ENCODE assay signal across 8 mouse cellular contexts in the genomic region with DNA sequence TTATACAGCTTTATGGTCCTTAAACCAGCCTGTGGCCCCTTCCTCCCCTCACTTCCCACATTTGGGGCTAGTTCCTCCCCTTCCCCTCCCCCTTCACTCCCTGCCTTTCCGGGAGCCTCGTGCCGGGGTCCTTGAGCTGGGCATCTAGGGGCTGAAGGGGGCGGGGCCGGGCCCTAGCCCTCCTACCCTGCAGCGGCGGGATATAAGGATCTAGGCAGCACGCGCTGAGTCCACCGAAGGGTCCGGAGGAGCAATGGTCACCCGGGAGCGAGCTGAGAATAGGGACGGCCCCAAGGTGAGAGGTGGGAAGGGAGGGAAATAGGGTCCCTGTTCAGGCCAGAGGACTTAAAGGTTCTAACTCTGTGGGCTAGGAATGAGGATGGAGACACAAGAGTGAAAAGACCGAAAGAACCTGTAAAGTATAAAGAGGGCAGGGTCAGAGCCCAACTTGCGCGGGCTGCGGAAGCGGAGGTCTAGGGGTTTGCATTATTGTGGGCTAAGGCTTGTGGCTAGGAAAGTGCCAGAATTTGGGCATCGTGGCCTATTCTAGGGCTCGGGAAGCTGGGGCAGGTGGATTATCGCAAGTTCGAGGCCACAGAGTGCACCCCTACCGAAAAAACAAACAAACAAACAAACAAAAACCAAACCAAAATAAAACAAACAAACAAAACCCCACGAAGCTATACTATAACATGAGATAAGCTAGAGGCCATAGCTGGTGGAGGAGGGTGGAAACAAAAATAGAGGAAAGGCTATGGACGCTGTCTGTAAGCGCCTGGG. TPM values are rescaled to one million over a fixed set of nuclear protein-coding genes. Genes with fewer than 3 reads are reported as not detected.
DNase-seq lines count a peak whose midpoint lies in the region; ATAC-seq lines count a peak whose summit lies in the region.

A gene (plus strand): TSS at position 184 of the 780 bp plus-strand sequence.

- peak within 1 kb of the TSS; percentile 87 for H3K9ac ChIP-seq in heart, embryonic 13.5 days
- H3K9ac ChIP-seq in liver, embryonic 11.5 days (ENCODE audit: low read depth, low read length) = peak within 1 kb of the TSS; percentile 47

- peak within 1 kb of the TSS; percentile 89 for H3K4me3 ChIP-seq in heart, embryonic 13.5 days
- peak within 1 kb of the TSS; percentile 80 for H3K4me3 ChIP-seq in liver, embryonic 11.5 days (ENCODE audit: low read depth, low read length)

- no peaks in the 10 kb centered on the region for H3K36me3 ChIP-seq in heart, embryonic 13.5 days
- H3K36me3 ChIP-seq in liver, embryonic 11.5 days (ENCODE audit: control insufficient read depth, insufficient read depth, low read length) = no peaks in the 10 kb centered on the region
- no peaks in the 10 kb centered on the region for H3K36me3 ChIP-seq in splenic B cell, adult 2 months (ENCODE audit: control insufficient read depth, insufficient read depth, low read length, poor library complexity, severe bottlenecking)

- 0 out of 2 replicates have a peak within 1 kb of the TSS, but pooled peaks have one; percentile 94 for H3K27ac ChIP-seq in heart, embryonic 13.5 days (replicated peaks)
- H3K27ac ChIP-seq in liver, embryonic 11.5 days (ENCODE audit: low read depth, low read length) = no peak within 1 kb of the TSS

- no peak for ATAC-seq in heart, embryonic 13.5 days (ENCODE audit: extremely low read depth, insufficient number of reproducible peaks, low FRiP score, low TSS enrichment)
- no peak for ATAC-seq in liver, embryonic 11.5 days (replicated peaks; ENCODE audit: low FRiP score)

- peaks cover 43% of the 10 kb centered on the region for H3K4me1 ChIP-seq in heart, embryonic 13.5 days
- peaks cover 37% of the 10 kb centered on the region for H3K4me1 ChIP-seq in liver, embryonic 11.5 days (replicated peaks; ENCODE audit: control insufficient read depth, insufficient read depth, low read length)

- 3% methylated on average over 27 of the region's 27 CpGs for WGBS in heart, embryonic 13.5 days
- WGBS in liver, embryonic 11.5 days = 1% methylated on average over 27 of the region's 27 CpGs

- peak within 1 kb of the TSS; percentile 98 for H3K4me2 ChIP-seq in heart, embryonic 13.5 days
- H3K4me2 ChIP-seq in liver, embryonic 11.5 days = peak within 1 kb of the TSS; percentile 99

- H3K27me3 ChIP-seq in heart, embryonic 13.5 days (replicated peaks) = no peaks in the 10 kb centered on the region
- H3K27me3 ChIP-seq in liver, embryonic 11.5 days (replicated peaks; ENCODE audit: control insufficient read depth, insufficient read depth, low read length) = peaks cover 7% of the 10 kb centered on the region
- no peaks in the 10 kb centered on the region for H3K27me3 ChIP-seq in splenic B cell, adult 2 months (ENCODE audit: control insufficient read depth, insufficient read depth, low read length, poor library complexity, severe bottlenecking)

- no peaks in the 10 kb centered on the region for H3K9me3 ChIP-seq in heart, embryonic 13.5 days
- no peaks in the 10 kb centered on the region for H3K9me3 ChIP-seq in liver, embryonic 11.5 days (ENCODE audit: control insufficient read depth, low read length)

- peak; percentile 21 for DNase-seq in kidney, postnatal 14 days
- no peak for DNase-seq in kidney, postnatal 10 days
- peak; percentile 73 for DNase-seq in cerebellum, adult 9-11 months
- DNase-seq in liver, embryonic 11.5 days (ENCODE audit: low spot score) = peak; percentile 63
- DNase-seq in splenic B cell, adult 2 months (ENCODE audit: low read depth, low spot score) = peak; percentile 40
- DNase-seq in layer of hippocampus, adult 18-20 months (ENCODE audit: low spot score in 2 of 2) = no peak
- DNase-seq in thymus, postnatal 36 days = no peak

RNA-seq across cellular contexts. Expression of the gene that starts here (rescaled TPM):
- polyA plus RNA-seq in heart, embryonic 13.5 days (2015; fragmentation: Nextera tagmentation; extraction: Ambion mirVana) = 0.47 and 0.67 TPM in 2 replicates
- polyA plus RNA-seq in liver, embryonic 11.5 days (2014; fragmentation: Nextera tagmentation; extraction: Ambion mirVana) = 0.55 and 0.59 TPM in 2 replicates
- 1 to 10 TPM; 1.1 to 1.6 TPM for total RNA-seq in layer of hippocampus, adult 18-20 months (2021)

Comparison
In these comparisons a context has a peak if more than half of its experiments do, and no peak if none do; other contexts are left out.
1. DNase-seq: peak in kidney, postnatal 14 days (single experiment), cerebellum, adult 9-11 months (single experiment) and splenic B cell, adult 2 months (single experiment); none in kidney, postnatal 10 days (single experiment), layer of hippocampus, adult 18-20 months (0 of 2) and thymus, postnatal 36 days (0 of 2).
2. Peak in DNase-seq, H3K4me3 ChIP-seq, H3K9ac ChIP-seq and H3K4me2 ChIP-seq in liver, embryonic 11.5 days; RNA of the gene not detected or under 1 TPM.